Mouse (Mus musculus) MEL (cell line): ENCODE measurements around the gene Usp3.

Experiments
- CHD2 ChIP-seq: IDR thresholded peaks from 2 replicates; pipeline ENCODE4 v1.6.1; 2011; ENCODE audit warnings: low read length, improper control_type of control experiment
- CTCF ChIP-seq, 3 experiments: IDR thresholded peaks in 2 of 3; conservative IDR thresholded peaks in 1 of 3; 2 replicates each; pipeline ENCODE4 v1.5.1; 2011 to 2012; ENCODE audit warnings: low read length in 3 of 3, low read depth in 2 of 3, mild to moderate bottlenecking in 2 of 3, improper control_type of control experiment in 1 of 3, inconsistent platforms in 1 of 3, mixed read lengths in 1 of 3, moderate library complexity in 1 of 3; ENCODE audit not compliant: control insufficient read depth in 1 of 3, insufficient read depth in 1 of 3, poor library complexity in 1 of 3, severe bottlenecking in 1 of 3
- E2F4 ChIP-seq: IDR thresholded peaks from 2 replicates; pipeline ENCODE4 v1.6.1; 2011; ENCODE audit warnings: low read depth, low read length, improper control_type of control experiment, borderline replicate concordance
- ELF1 ChIP-seq: IDR thresholded peaks from 2 replicates; pipeline ENCODE4 v1.6.1; 2014; ENCODE audit warnings: low read depth, mild to moderate bottlenecking, inconsistent platforms, low read length, improper control_type of control experiment, moderate library complexity
- EP300 ChIP-seq, 2 experiments: IDR thresholded peaks; 2 replicates each; pipeline ENCODE4 v1.6.1; 2011; ENCODE audit warnings: improper control_type of control experiment in 2 of 2, low read length in 2 of 2, low read depth in 1 of 2, mild to moderate bottlenecking in 1 of 2
- GATA1 ChIP-seq: IDR thresholded peaks from 2 replicates; pipeline ENCODE4 v1.6.1; 2011; ENCODE audit warnings: low read depth, low read length, improper control_type of control experiment
- JUND ChIP-seq: IDR thresholded peaks from 2 replicates; pipeline ENCODE4 v1.6.1; 2011; ENCODE audit warnings: low read depth, mild to moderate bottlenecking, improper control_type of control experiment, low read length
- KAT2A ChIP-seq: conservative IDR thresholded peaks from 2 replicates; pipeline ENCODE4 v1.6.1; 2012; ENCODE audit warnings: low read depth, low read length, improper control_type of control experiment, inconsistent platforms
- MAX ChIP-seq: IDR thresholded peaks from 2 replicates; pipeline ENCODE4 v1.6.1; 2011; ENCODE audit warnings: low read length, improper control_type of control experiment
- POLR2A ChIP-seq, 2 experiments: IDR thresholded peaks; 2 replicates each; pipeline ENCODE4 v1.6.1; 2011 to 2012; ENCODE audit warnings: low read length in 2 of 2, mild to moderate bottlenecking in 2 of 2, control low read depth in 1 of 2, improper control_type of control experiment in 1 of 2, low read depth in 1 of 2, moderate library complexity in 1 of 2; ENCODE audit not compliant: control insufficient read depth in 1 of 2, insufficient read depth in 1 of 2, poor library complexity in 1 of 2
- TAL1 ChIP-seq: IDR thresholded peaks from 2 replicates; pipeline ENCODE4 v1.6.1; 2012; ENCODE audit warnings: mild to moderate bottlenecking, inconsistent platforms, low read length, moderate library complexity, mixed read lengths
- USF2 ChIP-seq, 2 experiments: IDR thresholded peaks; 2 replicates each; pipeline ENCODE4 v1.6.1; 2011 to 2012; ENCODE audit warnings: improper control_type of control experiment in 2 of 2, low read length in 2 of 2, borderline replicate concordance in 1 of 2, inconsistent platforms in 1 of 2, low read depth in 1 of 2, mild to moderate bottlenecking in 1 of 2; ENCODE audit not compliant: insufficient read depth in 1 of 2
- ZKSCAN1 ChIP-seq: IDR thresholded peaks from 2 replicates; pipeline ENCODE4 v1.6.1; 2012; ENCODE audit warnings: low read depth, mild to moderate bottlenecking, inconsistent platforms, low read length, improper control_type of control experiment, moderate library complexity
- ZMIZ1 ChIP-seq: IDR thresholded peaks from 2 replicates; pipeline ENCODE4 v1.6.1; 2012; ENCODE audit warnings: low read depth, mild to moderate bottlenecking, inconsistent platforms, low read length, improper control_type of control experiment, moderate library complexity

- no peak for TF ChIP-seq ELF1
- no peak for TF ChIP-seq GATA1
- TF ChIP-seq MAX, result no peak
- TF ChIP-seq ZKSCAN1, result no peak
- no peak for TF ChIP-seq EP300 (IDR thresholded peaks at IDR 0.05; ENCODE audit: low read depth in 1 of 2, low read length in 2 of 2)
- TF ChIP-seq CTCF (IDR thresholded peaks at IDR 0.05 in 2 of 3, conservative IDR thresholded peaks at IDR 0.05 in 1 of 3; ENCODE audit: control insufficient read depth in 1 of 3, insufficient read depth in 1 of 3, low read depth in 2 of 3, low read length in 3 of 3, poor library complexity in 1 of 3, severe bottlenecking in 1 of 3), result no peak
- TF ChIP-seq USF2 (IDR thresholded peaks at IDR 0.05; ENCODE audit: borderline replicate concordance in 1 of 2, insufficient read depth in 1 of 2, low read depth in 1 of 2, low read length in 2 of 2), result no peak
- no peak for TF ChIP-seq POLR2A (IDR thresholded peaks at IDR 0.05; ENCODE audit: control insufficient read depth in 1 of 2, insufficient read depth in 1 of 2, low read depth in 1 of 2, low read length in 2 of 2, poor library complexity in 1 of 2)
- no peak for TF ChIP-seq ZMIZ1
- no peak for TF ChIP-seq E2F4
- no peak for TF ChIP-seq CHD2
- no peak for TF ChIP-seq KAT2A
- TF ChIP-seq TAL1, result no peak
- TF ChIP-seq JUND, result no peak
These were observed 74.7 kb downstream of the Usp3 start for GRCm38 (mm10) chr9:66518251-66518650.
